Mouse (Mus musculus) bone marrow macrophage, adult 2 months (primary cell): ENCODE measurements around the gene Cd3eap.

Experiments
- CTCF ChIP-seq: IDR thresholded peaks from 2 replicates; pipeline ENCODE4 v1.5.1; 2012; ENCODE audit warnings: low read depth, mild to moderate bottlenecking, low read length, moderate library complexity
- POLR2A ChIP-seq: IDR thresholded peaks from 2 replicates; pipeline ENCODE4 v1.6.1; 2012; ENCODE audit warnings: mild to moderate bottlenecking, low read depth, low read length, borderline replicate concordance

GRCm38 (mm10) chr7:19358634-19359033, 649 bp downstream of the Cd3eap start:
- TF ChIP-seq POLR2A (no peak), CTCF (no peak)
